Mouse (Mus musculus): ENCODE results near the gene Slc3a2. TPM values are rescaled to one million over a fixed set of nuclear protein-coding genes. Genes with fewer than 3 reads are reported as not detected.

Slc3a2 gene
- total RNA-seq, 1 experiment from 2014 or later, result 269 TPM

- DNase-seq, result peak; percentile 56
Observed at GRCm38 (mm10) chr19:8662337-8662736, 60.8 kb downstream of the Slc3a2 start.

- no peak for DNase-seq
Observed at GRCm38 (mm10) chr19:8661821-8662307, 61.3 kb downstream of the Slc3a2 start.

Small RNAs within 50 kb of the gene (microRNA-seq; reads per million reads assigned to microRNA genes)
- 0 reads per million in 2 experiments for gene Mir6992

Other genes with a start within 250 kb of the Slc3a2 start
- 0.24 TPM in 1 of 2 replicates, not detected in the other for gene Slc22a8, start 132.1 kb downstream of the Slc3a2 start, total RNA-seq (2021)
- gene Slc22a6, start 105.3 kb downstream of the Slc3a2 start, total RNA-seq (2021), result not detected in 2 replicates
- 1.6 and 2.4 TPM in 2 replicates for gene Chrm1, start 59.6 kb downstream of the Slc3a2 start, total RNA-seq (2021)
- gene Wdr74, start 12.5 kb upstream of the Slc3a2 start, total RNA-seq (2021), result 52.0 and 57.7 TPM in 2 replicates
- gene 1700092M07Rik, start 17.3 kb upstream of the Slc3a2 start, total RNA-seq (2021), result 2.6 and 2.8 TPM in 2 replicates
- 92.3 and 106 TPM in 2 replicates for gene Stx5a, start 18.0 kb upstream of the Slc3a2 start, total RNA-seq (2021)
- 128 and 179 TPM in 2 replicates for gene Nxf1, start 33.7 kb upstream of the Slc3a2 start, total RNA-seq (2021)
- gene Tmem223, start 47.6 kb upstream of the Slc3a2 start, total RNA-seq (2021), result 122 and 123 TPM in 2 replicates
- gene Tmem179b, start 51.1 kb upstream of the Slc3a2 start, total RNA-seq (2021), result 56.4 and 75.9 TPM in 2 replicates
- gene Taf6l, start 63.0 kb upstream of the Slc3a2 start, total RNA-seq (2021), result 15.1 and 23.1 TPM in 2 replicates
- 96.3 and 103 TPM in 2 replicates for gene Polr2g, start 75.2 kb upstream of the Slc3a2 start, total RNA-seq (2021)
- 2.4 and 3.9 TPM in 2 replicates for gene Zbtb3, start 79.2 kb upstream of the Slc3a2 start, total RNA-seq (2021)
- gene Ttc9c, start 96.0 kb upstream of the Slc3a2 start, total RNA-seq (2021), result 32.7 and 41.1 TPM in 2 replicates
- 72.0 and 83.0 TPM in 2 replicates for gene Hnrnpul2, start 96.6 kb upstream of the Slc3a2 start, total RNA-seq (2021)
- 23.5 TPM in 1 of 2 replicates, not detected in the other for gene AC129217.1, start 106.4 kb upstream of the Slc3a2 start, total RNA-seq (2021)
- 139 and 169 TPM in 2 replicates for gene Bscl2, start 114.1 kb upstream of the Slc3a2 start, total RNA-seq (2021)
- gene Gng3, start 115.8 kb upstream of the Slc3a2 start, total RNA-seq (2021), result 5.3 and 6.1 TPM in 2 replicates
- gene Lrrn4cl, start 127.4 kb upstream of the Slc3a2 start, total RNA-seq (2021), result 1.4 and 1.8 TPM in 2 replicates
- 206 and 217 TPM in 2 replicates for gene Ubxn1, start 148.1 kb upstream of the Slc3a2 start, total RNA-seq (2021)
- gene Uqcc3, start 157.6 kb upstream of the Slc3a2 start, total RNA-seq (2021), result 70.0 and 72.2 TPM in 2 replicates
- gene Lbhd1, start 160.4 kb upstream of the Slc3a2 start, total RNA-seq (2021), result 5.9 and 23.7 TPM in 2 replicates
- not detected in 2 replicates for gene Gm49403, start 160.6 kb upstream of the Slc3a2 start, total RNA-seq (2021)
- 48.8 and 57.4 TPM in 2 replicates for gene 1810009A15Rik, start 165.5 kb upstream of the Slc3a2 start, total RNA-seq (2021)
- not detected in 2 replicates for gene Gm49416, start 165.6 kb upstream of the Slc3a2 start, total RNA-seq (2021)
- 23.5 and 26.7 TPM in 2 replicates for gene Ints5, start 169.6 kb upstream of the Slc3a2 start, total RNA-seq (2021)
- gene Ganab, start 174.7 kb upstream of the Slc3a2 start, total RNA-seq (2021), result 196 and 200 TPM in 2 replicates
- 58.5 and 60.9 TPM in 2 replicates for gene B3gat3, start 197.0 kb upstream of the Slc3a2 start, total RNA-seq (2021)
- gene Rom1, start 206.0 kb upstream of the Slc3a2 start, total RNA-seq (2021), result 33.4 and 33.8 TPM in 2 replicates
- 57.2 and 67.5 TPM in 2 replicates for gene Eml3, start 206.2 kb upstream of the Slc3a2 start, total RNA-seq (2021)
- 98.6 and 104 TPM in 2 replicates for gene Mta2, start 218.5 kb upstream of the Slc3a2 start, total RNA-seq (2021)
- 23.1 and 23.6 TPM in 2 replicates for gene Tut1, start 230.5 kb upstream of the Slc3a2 start, total RNA-seq (2021)
- 327 and 416 TPM in 2 replicates for gene Eef1g, start 243.7 kb upstream of the Slc3a2 start, total RNA-seq (2021)

Measured in adrenal gland, postnatal 25 days (tissue).